30 mouse cellular contexts compared by ENCODE assay signal in genomic region chr11:101037795-101038194, GRCm38 (mm10). TPM values are rescaled to one million over a fixed set of nuclear protein-coding genes. Genes with fewer than 3 reads are reported as not detected.
"Had no signal": no experiment of that assay in that cellular context is flagged by ENCODE, and none has a peak within 500 bp of the region (broad histone marks: within the 10 kb centered on the region; RNA-seq: fewer than 3 reads in every experiment).

No protein-coding gene starts in this region.

- H3K27ac ChIP-seq: limb, embryonic 10.5 days; limb, embryonic 12.5 days; limb, embryonic 13.5 days; limb, embryonic 15.5 days; liver, embryonic 12.5 days; liver, embryonic 13.5 days; liver, embryonic 14.5 days; liver, embryonic 15.5 days; lung, embryonic 15.5 days; macrophage; midbrain, embryonic 10.5 days; midbrain, embryonic 12.5 days; midbrain, embryonic 13.5 days; midbrain, embryonic 15.5 days; neural tube, embryonic 12.5 days had no signal

- H3K4me3 ChIP-seq: limb, embryonic 10.5 days; limb, embryonic 12.5 days; limb, embryonic 13.5 days; limb, embryonic 15.5 days; liver, embryonic 12.5 days; liver, embryonic 13.5 days; liver, embryonic 15.5 days; lung, embryonic 15.5 days; megakaryocyte, embryonic 14.5 days; midbrain, embryonic 10.5 days; midbrain, embryonic 12.5 days; midbrain, embryonic 13.5 days; midbrain, embryonic 15.5 days; myocyte; neural tube, embryonic 12.5 days had no signal

- DNase-seq: left cerebral cortex, postnatal 4 days; liver; liver, embryonic 13.5 days; liver, postnatal 0 days; lung, adult 18-20 months; lung, adult 2 months; lung, embryonic 14.5 days; lung, postnatal 10 days; lung, postnatal 14 days; lung, postnatal 36 days; lung, postnatal 4 days; midbrain, embryonic 14.5 days had no signal

RNA-seq across cellular contexts. Expression of gene Hsd17b1, which starts 40.4 kb away (rescaled TPM):
- total RNA-seq: megakaryocyte-erythroid progenitor cell, adult 5-6 weeks; monocyte, adult 5-6 weeks had no signal
